Mouse (Mus musculus) frontal cortex, postnatal 14 days (tissue): ENCODE data around the gene Pex13.
"Not testable (repeated sequence)": the region's sequence is repeated elsewhere in the genome, so short reads cannot be mapped to it uniquely, and the experiment has no call there.

ENCODE experiments used
- DNase-seq, 2 experiments: peaks; one replicate each; pipeline ENCODE4 v3.0.0; 2022; ENCODE audit warnings: low spot score in 2 of 2

The Pex13 gene

DNA sequence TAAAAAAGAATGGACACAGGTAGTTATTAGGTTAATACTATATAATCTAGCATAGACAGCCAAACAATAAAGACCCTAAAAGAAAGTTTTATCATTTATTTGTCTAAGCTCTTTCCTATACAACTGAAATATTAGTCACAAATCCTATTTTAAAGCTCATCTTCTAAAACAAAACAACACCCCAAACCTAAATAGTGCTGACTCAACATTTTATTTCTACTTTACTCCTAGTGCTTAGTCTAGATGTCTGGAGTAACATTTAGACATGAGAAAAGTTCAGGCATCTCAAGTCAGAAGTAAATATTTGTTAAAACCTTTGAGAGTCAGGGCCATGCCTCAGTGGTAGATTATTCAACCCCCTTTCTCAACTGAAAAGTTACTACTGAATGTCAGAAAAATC lies 18.3 kb downstream of the Pex13 start:
- no peak for DNase-seq

DNA sequence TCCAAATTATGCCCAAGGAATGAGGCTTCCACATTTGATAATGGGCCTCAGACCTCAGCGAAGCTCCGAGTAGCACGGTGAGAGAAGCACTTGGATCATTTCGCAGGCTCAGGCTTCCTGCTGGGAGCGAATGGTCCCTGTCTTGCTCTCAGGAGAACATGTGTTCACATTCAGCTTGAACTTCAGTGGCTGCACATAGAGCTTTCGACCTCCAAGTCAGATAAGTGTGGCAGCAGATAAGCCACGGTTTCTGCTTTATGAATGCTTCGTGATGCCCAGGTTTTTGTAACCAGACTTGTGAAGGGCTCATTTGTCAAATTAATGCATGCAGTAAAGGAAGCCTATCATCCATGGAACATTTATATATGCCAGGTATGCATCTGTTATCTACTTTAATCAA lies 31.2 kb downstream of the Pex13 start:
- DNase-seq, result no peak

- no peak for DNase-seq
Observed at GRCm38 (mm10) chr11:23633879-23634215, 31.9 kb downstream of the Pex13 start.

GRCm38 (mm10) chr11:23632945-23633878 lies 32.5 kb downstream of the Pex13 start, which contains the start of gene 0610010F05Rik:
Gene 0610010F05Rik, minus strand, starts transcription at chr11:23633639.
- DNase-seq, result peak; percentile 55 to 69

- DNase-seq, result no peak
Observed at GRCm38 (mm10) chr11:23630664-23631063, 35.1 kb downstream of the Pex13 start.

DNA sequence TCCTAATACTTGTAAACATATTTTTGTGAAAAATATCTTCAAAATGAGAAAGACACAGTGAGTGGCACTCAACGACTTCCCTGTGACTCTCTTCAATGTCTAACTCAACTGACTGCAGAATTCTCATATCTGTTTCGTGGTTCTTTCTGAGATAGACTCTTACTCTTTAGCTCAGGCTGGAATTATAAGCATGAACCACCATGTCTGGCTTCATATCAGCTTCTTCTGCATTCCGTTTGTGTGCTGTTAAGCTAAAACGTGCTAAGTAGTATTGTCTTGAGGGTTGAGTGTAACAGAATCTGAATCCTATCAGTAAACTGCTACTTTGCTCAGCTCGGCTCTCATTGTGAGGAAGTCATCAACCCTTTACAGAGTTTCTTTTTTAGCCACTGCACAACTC lies 46.8 kb downstream of the Pex13 start:
- DNase-seq, result no peak

GRCm38 (mm10) chr11:23614546-23614945 lies 51.2 kb downstream of the Pex13 start:
- no peak for DNase-seq

DNA sequence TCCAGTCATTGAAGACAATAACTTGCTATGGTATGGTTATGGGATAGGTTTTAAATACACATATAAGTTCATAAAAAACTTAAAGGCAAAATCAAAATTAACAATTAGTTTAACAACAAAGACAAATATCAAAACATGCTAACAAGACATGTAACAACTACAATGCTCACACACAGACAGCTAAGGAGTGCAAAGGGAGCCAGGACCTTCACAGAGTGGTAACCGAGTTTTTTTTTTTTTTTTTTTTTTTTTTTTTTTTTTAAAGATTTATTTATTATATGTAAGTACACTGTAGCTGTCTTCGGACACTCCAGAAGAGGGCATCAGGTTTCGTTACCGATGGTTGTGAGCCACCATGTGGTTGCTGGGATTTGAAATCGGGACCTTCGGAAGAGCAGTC lies 58.5 kb downstream of the Pex13 start:
- DNase-seq, result not testable (repeated sequence)
